Mouse (Mus musculus) heart, adult 11 months (tissue): ENCODE data around the gene Rhbdd3.

Source experiments
- DNase-seq: peaks from one replicate; pipeline ENCODE4 v3.0.0; 2022

Gene Rhbdd3

DNA sequence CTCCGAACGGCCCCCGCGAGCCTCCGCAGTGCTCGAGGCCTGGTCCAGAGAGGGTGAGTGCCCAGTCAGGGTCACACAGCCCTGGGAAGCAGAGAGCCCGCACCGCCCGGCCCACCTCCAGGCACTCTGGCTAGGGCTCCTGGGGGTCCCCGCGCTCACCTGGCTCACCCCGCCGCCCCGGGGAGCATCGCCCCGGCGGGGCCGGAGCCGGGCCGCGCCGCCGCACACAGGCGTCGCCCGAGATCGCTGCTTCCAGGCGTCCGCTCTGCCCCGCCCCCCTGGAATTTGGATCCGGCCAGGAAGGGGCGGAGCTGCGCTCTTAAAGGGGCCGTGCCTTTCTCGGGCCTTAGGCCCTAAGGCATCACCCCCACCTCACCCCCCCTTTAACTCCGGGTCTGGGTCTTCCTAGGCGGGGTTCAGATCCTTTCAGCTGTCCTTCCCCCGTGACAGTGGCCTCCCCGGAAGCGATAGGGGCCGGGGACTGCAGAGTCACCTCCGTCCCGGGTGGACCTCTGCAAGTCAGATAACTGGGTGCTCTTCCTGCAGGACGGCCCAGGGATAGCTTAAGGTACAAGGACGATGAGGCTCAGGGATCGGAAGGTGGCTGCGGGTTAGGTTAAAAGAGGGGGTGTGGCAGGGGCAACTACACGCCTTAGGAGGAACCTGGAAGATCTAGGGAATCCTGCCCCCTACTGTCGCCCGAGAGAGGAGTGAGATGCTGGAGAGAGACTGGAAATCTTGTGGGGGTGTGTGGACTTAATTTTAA is 33.5 kb upstream of the Rhbdd3 start, which contains the start of gene Gas2l1:
Gas2l1 (minus strand) TSS at position 272 of the 766 bp plus-strand sequence.
- DNase-seq, result peak; percentile 99

DNA sequence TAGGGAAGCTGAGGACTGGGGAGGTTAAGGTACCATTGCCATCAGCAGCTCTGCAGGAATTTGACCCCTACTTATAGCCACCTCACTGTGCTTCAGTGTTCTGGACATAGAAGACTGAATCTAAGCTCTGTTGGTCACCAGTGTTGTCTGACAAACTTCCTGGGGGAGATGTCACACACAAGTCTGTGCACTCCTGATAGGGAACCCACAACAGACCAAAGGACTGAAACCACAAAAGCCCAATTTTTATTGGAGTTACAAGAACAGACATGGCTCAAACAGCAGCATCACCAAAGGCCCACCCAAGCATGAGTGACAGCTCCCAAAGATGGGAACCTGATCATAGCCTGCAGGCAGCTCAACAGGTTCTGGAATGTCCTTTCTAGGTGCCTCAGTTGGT is 31.7 kb upstream of the Rhbdd3 start:
- DNase-seq, result peak; percentile 75

DNA sequence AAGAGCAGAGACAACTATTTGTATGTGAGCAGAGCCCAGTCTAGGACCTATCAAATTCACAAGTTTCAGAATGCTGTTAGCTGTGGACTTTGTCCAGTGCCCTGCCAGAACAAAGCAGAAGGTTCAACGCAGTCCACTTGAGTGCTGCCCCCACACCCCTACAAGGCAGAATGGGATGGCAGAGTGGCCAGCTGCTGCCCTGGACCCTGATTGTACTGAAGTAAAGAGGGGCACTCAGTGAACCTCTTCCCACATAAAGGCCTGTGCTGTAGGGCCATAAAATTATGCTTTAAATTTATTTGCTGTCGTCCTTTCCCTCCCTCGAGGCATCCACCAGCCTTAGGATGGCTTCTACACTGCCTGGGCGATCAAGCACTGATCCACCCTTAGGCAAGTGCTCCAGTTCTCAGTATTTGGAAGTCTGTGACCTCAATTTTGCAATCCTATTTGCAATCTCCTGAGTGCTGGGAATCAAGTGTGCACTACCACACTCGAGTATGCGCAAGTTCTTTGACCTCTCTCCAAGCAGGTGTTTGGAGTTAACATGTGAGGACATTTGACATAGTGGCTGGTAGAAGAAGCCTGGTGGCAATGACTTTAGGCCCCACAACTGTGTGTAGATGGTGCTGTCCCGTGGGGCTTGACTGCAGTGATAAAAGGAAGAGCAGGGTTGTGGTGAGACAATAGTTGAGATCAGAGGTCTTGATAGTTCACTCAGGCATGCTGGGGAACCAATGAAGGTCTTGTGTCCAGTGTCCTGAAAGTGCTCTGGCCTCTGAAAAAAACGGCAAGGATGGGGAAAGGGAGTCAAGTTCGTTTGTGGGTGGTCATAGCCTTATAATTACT is 30.4 kb upstream of the Rhbdd3 start:
- peak; percentile 87 for DNase-seq

DNA sequence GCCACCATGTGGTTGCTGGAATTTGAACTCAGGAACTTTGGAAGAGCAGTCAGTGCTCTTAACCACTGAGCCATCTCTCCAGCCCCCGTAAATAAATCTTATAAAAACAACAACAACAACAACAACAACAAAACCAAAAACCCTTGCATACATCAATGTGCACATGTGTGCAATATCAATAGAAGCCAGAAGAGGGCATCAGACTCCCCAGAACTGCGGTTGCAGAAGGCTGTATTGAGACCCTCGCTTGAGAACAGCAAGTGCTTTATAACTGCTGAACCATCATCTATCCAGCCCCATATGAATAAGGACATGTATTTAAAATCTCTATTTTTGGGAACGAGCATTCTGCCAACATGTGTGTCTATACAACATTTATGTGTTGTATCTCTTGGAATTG is 23.8 kb upstream of the Rhbdd3 start:
- DNase-seq, result peak; percentile 69

DNA sequence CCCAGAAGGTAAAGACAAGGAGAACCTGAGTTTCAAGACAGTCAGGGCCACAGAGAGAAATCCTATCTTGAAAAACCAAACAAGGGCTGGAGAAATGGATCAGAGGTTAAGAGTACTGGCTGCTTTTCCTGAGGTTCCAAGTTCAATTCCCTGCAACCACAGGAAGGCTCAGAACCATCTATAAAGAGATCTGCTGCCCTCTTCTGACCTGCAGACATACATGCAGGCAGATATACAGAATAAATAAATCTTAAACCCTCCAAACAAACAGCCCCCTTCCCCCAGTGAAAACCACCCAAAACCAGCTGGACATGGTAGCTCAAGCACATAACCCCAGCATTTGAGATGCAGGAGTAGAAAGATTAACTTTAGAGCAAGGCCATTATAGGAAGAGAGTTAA is 23.0 kb upstream of the Rhbdd3 start:
- DNase-seq, result peak; percentile 19

DNA sequence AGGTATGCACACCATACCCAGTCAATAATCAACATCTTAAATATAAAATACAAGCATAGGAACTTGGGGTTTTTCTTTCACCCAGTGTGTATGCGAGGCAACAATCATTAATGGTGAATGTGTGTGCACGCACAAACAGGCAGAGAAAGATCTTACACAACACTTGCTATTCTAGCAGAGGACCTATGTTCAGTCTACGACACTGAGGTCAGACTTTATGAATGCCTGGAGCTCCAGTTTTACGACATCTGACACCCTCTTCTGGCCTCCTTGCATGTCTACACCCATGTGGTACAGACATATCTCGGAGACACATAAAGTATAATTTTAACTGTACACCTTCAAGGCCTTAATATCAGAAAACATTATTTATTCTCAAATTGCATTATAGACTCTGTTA is 21.9 kb upstream of the Rhbdd3 start:
- peak; percentile 43 for DNase-seq

DNA sequence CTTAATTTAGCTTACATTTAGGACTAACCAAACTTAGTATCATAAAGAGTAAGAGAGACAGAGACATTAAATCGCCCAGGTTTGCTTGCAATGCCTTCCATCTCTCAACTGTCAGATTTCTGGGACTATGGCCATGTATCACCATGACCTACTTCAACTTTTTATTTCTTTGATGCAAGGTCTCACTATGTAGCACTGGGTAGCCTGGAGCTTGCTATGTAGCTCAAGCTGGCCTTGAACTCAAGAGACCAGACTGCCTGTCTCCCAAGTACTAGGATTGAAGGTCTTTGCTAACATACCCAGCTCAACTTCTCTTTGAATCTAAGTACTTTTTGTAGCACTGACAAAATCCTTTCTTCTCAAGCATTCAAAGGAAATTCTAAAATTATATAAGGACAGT is 9.6 kb upstream of the Rhbdd3 start:
- peak; percentile 62 for DNase-seq

DNA sequence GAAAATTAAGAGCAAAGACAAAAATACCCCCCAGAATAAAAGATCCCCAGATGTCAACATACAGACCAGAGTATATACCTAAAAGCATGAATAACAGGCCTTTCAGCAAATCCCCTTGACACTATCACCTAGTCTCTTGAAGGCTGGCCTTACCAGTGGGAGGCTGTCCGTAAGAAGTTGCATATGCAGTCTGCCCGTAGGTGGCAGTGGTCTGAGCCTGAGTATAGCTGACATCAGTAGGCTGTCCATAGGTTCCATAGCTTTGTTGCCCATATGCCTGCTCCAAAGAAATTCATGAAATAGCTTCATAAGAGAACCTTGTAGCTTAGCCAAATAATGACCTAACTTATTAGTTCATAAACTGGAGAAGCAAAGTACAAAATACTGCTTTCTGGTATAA is 7.0 kb upstream of the Rhbdd3 start:
- peak; percentile 72 for DNase-seq

DNA sequence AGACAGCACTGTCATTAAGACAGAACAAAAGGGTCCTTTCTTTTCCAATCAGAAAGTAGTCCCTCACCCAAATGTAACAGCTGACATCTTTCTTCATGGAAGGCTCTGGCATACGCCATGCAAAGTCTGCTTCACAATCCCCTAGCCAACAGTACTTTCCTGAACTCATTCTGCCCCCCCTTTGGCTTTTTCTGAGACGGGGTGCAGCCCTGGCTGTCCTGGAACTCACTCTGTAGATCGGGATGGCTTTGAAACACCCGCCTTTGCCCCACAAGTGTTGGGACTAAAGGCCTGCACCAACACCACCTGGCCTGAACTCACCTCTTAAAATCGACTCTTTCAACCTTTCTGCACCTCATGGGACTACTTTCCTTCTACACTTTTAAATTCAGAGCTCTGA is 2.8 kb upstream of the Rhbdd3 start:
- peak; percentile 87 for DNase-seq

DNA sequence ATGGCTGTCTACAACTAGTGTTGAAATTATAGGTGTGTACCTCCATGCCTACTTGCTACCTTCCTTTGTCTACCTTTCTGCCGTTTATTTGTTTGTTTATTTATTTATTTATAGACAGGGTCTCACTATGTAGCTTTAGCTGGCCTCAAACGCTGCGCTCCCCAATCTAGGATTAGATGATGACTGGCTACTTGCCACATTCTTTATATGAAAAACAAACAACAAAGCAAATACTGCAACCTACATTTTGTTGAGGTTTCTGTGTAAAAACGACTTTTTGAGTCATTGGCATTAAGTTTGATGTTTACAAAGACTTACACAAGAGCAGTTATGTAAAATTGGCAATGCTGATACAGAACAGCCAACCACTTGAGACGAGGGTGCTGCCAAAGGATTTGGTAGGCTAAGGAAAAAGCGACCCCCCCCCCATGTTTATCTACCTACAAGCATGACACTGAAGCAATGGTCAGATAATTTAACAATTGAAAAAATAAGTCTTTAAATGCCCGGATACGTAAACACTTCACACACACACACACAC is 2.2 kb upstream of the Rhbdd3 start:
- peak; percentile 72 for DNase-seq

DNA sequence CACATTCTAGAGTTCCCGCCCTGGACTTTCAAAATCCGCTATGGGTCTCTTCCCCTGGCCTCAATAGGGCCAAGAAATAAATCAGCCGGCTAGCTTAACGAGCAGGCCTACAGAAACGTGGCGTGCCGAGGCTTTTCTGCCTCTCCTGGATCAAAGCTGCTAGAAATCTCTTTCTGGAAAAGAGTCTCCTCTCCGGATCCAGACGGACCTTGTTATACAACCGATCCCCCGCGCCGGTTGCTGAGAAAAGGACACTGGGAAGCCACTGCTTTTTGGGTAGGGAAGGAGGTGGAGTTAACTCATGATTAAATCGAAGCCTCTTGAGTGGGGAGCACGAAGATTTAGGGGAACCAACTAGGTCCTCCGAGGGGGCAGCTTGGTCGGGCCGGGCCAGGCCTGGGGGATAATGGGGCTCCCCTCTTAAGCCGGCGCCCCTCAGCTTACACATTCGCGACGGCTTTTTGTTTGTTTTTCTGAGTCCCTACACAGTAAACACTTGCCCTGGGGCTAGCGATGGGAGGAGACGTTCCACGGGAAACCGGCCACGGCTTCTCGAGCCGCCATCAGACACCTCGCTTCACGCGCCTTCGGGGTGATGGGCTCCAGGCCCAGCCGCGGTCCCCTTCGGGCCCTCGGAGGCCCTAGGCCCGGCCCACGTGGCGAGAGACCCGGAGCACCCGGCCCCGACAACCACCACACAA is 541 bp upstream of the Rhbdd3 start:
- no peak for DNase-seq

DNA sequence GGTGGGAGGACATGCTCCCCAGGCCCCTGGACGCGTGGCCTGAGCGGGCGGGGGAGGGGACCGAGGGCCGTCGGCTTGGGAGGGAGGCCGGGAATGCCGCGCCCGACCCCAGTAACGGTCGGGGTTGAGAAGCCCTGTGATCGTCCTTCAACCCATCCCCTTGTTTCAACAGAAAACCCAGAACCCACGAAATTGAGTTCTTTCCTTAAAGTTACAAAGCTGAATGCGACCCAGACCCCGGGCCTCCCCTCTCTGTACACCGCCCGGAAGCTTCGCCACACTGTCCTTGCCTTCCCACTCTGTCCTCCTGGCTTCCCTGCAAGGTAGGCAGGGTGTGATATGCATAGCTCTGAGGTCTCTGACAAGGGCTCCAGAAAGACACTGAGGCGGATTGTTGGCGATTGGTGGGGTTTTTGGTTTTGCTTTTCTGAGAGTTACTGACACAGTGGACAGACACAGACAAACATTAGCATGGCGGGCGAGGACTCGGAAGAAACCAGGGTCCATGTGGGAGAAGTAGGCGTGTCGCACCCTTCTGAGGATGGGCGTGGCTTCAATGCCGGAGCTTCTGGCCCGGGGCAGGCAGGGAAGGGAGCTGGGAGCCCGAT is 954 bp downstream of the Rhbdd3 start:
- peak; percentile 99 for DNase-seq

DNA sequence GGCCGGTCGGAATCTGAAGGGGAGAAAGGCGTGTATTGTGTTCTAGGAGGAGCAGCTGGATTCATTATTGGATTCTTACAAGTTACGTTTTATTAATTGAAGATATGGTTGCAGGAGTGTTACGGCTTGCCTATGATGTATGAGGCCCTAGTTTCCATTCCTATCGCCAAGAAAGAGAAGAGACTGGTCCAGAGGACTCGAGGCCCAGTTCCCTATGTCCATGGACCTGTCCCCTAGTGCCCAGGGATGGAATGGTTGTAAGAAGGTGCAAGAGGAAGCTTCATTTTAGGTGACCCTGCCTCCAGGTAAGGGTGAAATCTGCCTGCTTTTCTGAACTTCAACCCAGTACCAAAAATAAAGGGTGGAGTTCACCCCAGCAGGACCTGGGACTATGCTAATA is 1.6 kb downstream of the Rhbdd3 start:
- DNase-seq, result peak; percentile 88

DNA sequence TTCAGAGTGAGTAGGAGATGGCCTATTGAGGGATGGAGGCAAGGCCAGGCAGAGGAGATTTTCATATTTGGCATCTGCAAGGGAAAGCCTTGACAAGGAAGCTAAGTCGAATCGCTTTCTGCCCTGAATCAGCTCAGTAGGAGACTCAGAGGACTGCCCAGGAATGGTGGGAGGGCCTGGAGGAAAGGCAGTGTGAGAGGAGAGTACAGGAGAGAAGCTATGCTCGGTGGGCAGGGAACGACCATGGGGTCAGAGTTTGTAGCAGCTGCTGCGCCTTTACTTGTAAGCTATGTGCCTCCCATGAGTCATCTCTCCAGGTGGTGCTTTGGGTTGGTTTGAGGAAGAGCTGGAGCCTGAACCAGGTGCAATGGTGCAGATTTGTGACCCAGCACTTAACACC is 2.1 kb downstream of the Rhbdd3 start:
- DNase-seq, result peak; percentile 88

DNA sequence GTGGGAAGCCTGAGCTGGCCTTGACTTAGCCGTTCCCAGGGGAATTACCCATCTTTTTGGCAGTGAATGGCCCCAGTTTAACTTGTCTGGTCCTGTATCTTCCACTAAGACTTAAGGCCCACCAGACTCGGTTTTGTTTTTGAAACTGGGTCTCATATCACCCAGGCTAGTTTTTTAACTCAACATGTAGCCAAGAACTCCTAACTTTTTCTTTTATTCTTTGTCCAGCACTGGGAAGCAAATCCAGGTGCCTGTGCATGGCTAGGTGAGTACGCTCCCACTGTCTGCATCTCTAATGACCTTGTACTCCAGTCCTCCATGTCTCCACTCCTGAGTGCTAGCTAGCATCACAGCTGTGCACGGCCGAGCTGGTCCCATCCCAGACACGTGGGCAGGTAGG is 2.9 kb downstream of the Rhbdd3 start:
- DNase-seq, result peak; percentile 90

DNA sequence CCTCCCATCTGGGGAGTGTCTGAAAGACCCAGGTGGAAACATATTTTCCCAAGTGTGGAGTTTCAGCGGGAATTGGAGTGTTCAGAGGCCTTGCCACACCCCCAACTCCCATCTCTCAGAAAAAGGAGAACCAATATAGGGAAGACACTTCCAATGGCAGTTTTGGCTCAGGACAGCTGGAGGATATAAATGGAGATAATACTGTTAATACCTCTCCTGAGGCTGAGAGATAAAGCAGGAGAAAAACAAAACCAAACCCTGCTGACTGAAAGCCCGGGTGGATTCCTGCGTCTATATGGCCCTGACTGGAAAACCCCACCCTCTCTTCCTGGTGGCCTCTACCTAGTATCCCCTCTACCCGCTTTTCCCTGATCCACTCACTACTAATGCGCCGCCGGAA is 3.7 kb downstream of the Rhbdd3 start:
- peak; percentile 83 for DNase-seq

DNA sequence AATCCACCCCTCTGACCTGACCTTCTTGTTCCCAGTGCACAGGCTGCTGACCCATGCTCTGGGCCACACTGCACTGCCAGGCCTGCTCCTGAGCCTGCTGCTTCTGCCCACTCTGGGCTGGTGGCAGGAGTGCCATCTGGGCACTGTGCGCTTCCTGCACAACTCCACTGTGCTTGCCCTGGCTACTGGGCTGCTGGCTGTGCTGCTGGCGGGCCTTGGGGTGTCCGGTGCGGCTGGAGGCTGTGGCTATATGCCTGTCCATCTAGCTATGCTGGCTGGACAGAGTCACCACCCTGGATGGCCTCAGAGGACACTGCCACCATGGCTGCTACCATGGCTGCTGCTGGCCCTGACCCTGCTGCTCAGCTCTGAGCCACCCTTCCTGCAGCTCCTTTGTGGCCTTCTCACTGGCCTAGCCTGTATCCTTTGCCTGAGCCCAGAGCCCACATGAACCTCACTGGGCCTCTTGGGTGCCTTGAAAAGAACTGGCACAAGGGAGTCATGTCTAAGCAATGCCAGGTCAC is 5.3 kb downstream of the Rhbdd3 start:
- DNase-seq, result peak; percentile 87

DNA sequence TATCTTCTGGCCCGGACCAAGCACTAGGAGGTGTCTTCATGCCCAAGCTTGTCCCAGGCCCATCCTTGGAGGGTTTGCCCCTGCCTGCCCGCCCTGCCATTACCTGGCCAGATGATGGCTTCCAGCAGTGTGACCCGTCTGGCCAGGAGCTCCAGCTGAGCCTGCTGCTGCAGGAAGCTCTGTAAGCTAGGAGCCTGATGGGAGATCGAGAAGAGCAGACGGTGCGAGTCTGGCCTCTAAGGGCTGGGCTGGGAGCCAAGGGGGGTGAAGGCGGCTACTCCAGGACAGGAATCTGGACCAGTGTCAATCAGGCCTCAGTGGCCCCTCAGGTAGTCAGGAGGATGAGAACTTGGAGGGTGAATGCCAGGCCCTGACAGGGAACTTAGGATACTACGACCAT is 10.7 kb downstream of the Rhbdd3 start:
- DNase-seq, result peak; percentile 86

DNA sequence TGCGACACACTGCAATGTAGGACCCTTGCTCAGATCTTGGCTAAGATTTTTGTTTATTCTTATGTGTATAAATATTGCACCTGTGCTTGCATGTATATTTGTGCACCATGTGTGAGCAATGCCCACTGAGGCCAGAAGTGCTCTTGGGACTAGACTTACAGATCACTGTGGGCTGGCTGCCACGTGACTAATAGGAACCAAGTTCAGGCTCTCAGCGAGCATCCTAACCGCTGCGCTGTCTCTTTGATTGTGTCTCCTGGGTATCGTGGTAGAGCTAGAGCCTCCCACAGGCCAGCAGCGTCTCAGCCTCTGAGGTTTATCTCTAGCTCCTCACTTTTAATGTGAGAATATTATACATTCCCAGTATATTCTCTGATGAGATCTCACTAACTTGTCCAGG is 14.9 kb downstream of the Rhbdd3 start:
- DNase-seq, result no peak

DNA sequence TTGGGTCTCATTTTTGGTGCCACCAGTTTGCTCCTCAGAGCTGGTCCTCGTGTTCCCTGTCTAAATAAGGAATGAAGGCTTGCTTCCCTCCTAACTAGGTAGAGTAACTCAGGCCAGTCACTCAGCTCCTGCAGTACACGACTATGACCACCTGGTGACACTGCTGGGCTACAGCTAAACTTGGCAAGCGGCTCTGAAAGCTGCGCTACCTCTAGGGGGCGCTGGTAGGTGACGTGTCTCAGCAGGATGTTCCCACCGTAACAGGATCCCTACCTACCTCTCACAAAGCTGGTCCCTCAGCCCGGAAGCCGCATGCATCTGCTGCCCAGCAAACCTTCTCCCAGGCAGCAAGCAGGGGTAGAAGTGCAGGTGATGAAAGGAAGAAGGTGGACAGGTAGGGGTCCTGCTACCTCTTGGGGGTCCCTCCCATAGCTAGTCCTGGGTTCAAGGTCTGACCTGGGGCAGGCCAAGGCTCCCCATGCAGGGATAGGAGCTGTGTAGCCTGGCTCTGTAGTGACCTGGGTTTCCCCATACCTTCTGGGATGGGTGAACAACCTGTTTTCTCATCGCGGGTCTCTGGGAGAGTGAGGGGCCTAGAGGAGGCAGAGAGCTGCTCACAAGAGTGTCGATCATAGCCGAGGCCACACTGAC is 16.3 kb downstream of the Rhbdd3 start:
- peak; percentile 97 for DNase-seq

DNA sequence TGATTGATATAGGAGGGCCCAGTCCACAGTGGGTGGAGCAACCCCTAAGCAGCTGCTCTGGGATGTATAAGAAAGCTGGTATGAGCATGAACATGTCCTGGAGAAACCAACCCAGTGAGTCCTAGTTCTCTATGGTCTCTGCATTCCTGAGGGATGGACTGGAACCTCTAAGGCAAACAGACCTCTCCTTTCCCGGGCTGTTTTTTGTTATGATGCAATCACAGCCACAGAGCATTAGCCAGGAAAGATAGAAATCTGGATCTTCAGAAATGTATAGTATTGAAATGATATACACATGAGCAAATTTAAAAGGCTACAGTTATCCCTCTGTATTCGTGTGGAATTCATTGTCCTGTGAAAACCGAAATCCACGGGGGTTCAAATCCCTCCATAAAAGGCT is 27.0 kb downstream of the Rhbdd3 start:
- DNase-seq, result no peak

DNA sequence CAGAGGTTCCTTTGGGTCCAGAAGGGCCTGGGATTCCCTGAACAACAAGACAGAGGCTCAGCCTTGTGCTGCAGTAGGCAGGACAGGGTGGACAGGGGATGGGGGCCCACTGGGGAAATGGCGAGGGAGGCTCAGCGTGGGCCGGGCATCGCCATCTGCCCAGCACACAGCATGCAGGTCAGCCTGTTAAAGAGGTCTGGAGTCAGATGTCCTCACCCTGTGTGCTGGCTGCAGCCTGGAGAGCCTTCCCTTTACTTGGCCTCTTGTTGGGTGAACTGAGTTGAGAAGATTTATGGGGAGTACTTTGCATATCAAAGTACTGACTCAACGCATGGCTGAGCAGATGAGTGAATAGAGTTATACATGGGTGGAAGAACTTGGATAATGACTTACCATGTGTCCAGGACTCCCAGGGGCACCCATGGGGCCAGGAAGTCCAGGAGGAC is 30.3 kb downstream of the Rhbdd3 start:
- no peak for DNase-seq
